Mouse (Mus musculus) C2C12 (cell line): ENCODE results near the gene Medag.

Experiments used
- CEBPB ChIP-seq: IDR thresholded peaks from one replicate; pipeline ENCODE4 v1.6.1; 2011; ENCODE audit warnings: low read depth, mild to moderate bottlenecking, control low read depth, moderate library complexity
- CTCF ChIP-seq: IDR thresholded peaks from one replicate; pipeline ENCODE4 v1.5.1; 2011; ENCODE audit not compliant: control insufficient read depth, insufficient read depth, insufficient read length
- MAX ChIP-seq: IDR thresholded peaks from one replicate; pipeline ENCODE4 v1.6.1; 2011; ENCODE audit warnings: mild to moderate bottlenecking, control low read depth
- MYOG ChIP-seq: IDR thresholded peaks from one replicate; pipeline ENCODE4 v1.6.1; 2011; ENCODE audit not compliant: control insufficient read depth, insufficient read length; ENCODE audit errors: extremely low read depth
- USF1 ChIP-seq: IDR thresholded peaks from one replicate; pipeline ENCODE4 v1.6.1; 2011; ENCODE audit warnings: low read depth, mild to moderate bottlenecking, control low read depth, moderate library complexity

GRCm38 (mm10) chr5:149474701-149475468 is 63.3 kb downstream of the Medag start:
- no peak for TF ChIP-seq CTCF
- TF ChIP-seq USF1 = no peak
- TF ChIP-seq CEBPB = no peak
- no peak for TF ChIP-seq MYOG
- TF ChIP-seq MAX = no peak
